Mouse (Mus musculus) olfactory bulb, adult 2 months (tissue): ENCODE measurements around the gene Nubp2. TPM values are rescaled to one million over a fixed set of nuclear protein-coding genes. Genes with fewer than 3 reads are reported as not detected.

Experiments
- H3K27ac ChIP-seq: fragments of 200-500 bp; 2 replicates; pipeline ENCODE4 v1.5.1; 2012; ENCODE audit warnings: low read depth, low read length; ENCODE audit not compliant: insufficient read depth
- H3K4me1 ChIP-seq: fragments of 200-500 bp; 2 replicates; pipeline ENCODE4 v1.6.1; 2012; ENCODE audit warnings: low read length; ENCODE audit not compliant: control insufficient read depth, insufficient read depth
- H3K4me3 ChIP-seq: fragments of 200-500 bp; 2 replicates; pipeline ENCODE4 v1.5.1; 2012; ENCODE audit warnings: mild to moderate bottlenecking, low read depth, low read length, moderate library complexity; ENCODE audit not compliant: insufficient read depth
- CTCF ChIP-seq: fragments of 200-500 bp; IDR thresholded peaks from 2 replicates; pipeline ENCODE4 v1.5.1; 2012; ENCODE audit warnings: low read depth, mild to moderate bottlenecking, low read length, moderate library complexity; ENCODE audit not compliant: insufficient read depth
- POLR2A ChIP-seq: fragments of 200-500 bp; IDR thresholded peaks from 2 replicates; pipeline ENCODE4 v1.6.1; 2012; ENCODE audit warnings: mild to moderate bottlenecking, low read depth, low read length, moderate library complexity; ENCODE audit not compliant: insufficient read depth
- WGBS: fragments of 180-500 bp; shearing (Covaris S2); methylation state at CpG from one replicate; pipeline ENCODE4 v1.1.7; 2018; 5-methylcytosine and 5-hydroxymethylcytosine counted together
- polyA plus RNA-seq: library from polyadenylated mRNA; stranded (reverse); fragments of >200 nt; gene quantifications from 2 replicates; pipeline ENCODE4 v1.2.4, GENCODE M21; 2012; ENCODE audit warnings: low replicate concordance; ENCODE audit not compliant: missing spikeins, insufficient read depth, insufficient read length

The Nubp2 gene
- polyA plus RNA-seq, 1 experiment = not detected

DNA sequence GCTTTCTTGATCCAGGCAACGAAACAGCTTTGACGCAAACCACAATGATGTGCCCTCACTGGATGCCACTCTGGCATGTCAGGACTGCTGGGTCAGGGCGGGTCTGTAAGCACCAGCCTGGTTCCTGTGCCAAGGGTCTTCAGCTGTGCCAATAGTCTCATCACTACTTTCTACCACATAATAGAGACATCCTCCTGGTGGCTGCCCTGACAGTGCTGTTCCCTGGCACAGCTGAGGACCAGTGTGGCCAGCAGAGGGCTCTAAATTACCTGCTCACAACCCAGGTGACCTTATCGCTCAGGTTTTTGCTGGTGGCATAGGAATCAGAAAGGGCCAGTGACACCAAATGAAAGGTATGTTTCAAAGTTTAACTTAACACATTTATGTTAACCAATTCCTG lies 45.0 kb downstream of the Nubp2 start:
- Histone ChIP-seq H3K4me3 (no peak overlapping the region), H3K4me1 (no peaks in the 10 kb centered on the region; the same call in 1 of the 2 replicates), H3K27ac (no peak overlapping the region)
- WGBS = 57% methylated on average over 4 of the region's 4 CpGs
- TF ChIP-seq CTCF (no peak), POLR2A (no peak)

DNA sequence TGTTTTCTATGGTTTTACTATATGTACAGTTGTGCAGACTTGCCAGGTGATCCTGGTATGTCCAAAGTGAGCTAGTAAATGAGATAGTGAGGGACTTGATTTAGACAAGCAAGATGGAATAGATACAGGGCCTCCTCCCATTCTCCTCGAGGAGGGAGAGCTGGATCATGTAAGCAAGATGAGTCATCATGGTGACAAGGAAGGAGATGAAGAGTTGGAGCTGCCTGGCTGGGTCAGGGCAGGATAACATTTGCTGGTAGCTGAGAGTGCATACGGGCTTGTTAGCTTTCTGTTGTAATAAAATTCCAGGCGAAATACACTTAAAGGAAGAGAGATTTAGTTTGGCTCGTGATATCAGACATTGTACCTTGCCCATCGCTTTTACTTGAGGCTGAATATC lies 45.8 kb downstream of the Nubp2 start:
- Histone ChIP-seq H3K4me1 (no peaks in the 10 kb centered on the region; the same call in 1 of the 2 replicates), H3K27ac (no peak overlapping the region), H3K4me3 (no peak overlapping the region)
- 63% methylated on average over 5 of the region's 5 CpGs for WGBS
- TF ChIP-seq CTCF = no peak
- no peak for TF ChIP-seq POLR2A

DNA sequence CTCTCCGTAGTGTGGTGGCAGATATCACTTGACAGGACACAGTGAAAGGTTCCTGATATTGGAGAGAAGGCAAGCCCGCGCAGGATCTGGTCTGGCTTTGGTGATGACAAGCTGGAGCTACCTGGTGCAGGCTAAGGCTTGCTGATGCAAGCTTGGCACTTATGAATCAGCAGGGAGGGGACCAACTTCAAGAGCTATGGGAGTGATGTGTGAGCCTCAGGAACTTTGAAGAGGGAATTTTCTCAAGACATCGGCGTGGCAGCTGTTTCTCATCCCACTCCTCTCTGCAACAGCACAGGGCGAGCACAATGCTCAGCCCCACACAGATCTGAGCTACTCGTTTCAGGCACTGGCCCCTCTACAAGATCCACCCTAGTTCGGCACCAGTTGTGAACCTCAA lies 46.3 kb downstream of the Nubp2 start, which contains the start of gene Hagh:
Hagh (plus strand) TSS at position 302 of the 400 bp plus-strand sequence.
- TF ChIP-seq POLR2A (no peak), CTCF (no peak)
- Histone ChIP-seq H3K27ac (no peak within 1 kb of the TSS), H3K4me1 (no peaks in the 10 kb centered on the region; the same call in 1 of the 2 replicates), H3K4me3 (no peak within 1 kb of the TSS)
- 71% methylated on average over 8 of the region's 8 CpGs for WGBS

Other genes with a start within 250 kb of the Nubp2 start
- not detected in 2 replicates for gene Slc9a3r2, start 236.0 kb downstream of the Nubp2 start, polyA plus RNA-seq
- gene Npw, start 227.9 kb downstream of the Nubp2 start, polyA plus RNA-seq = not detected in 2 replicates
- gene Zfp598, start 216.7 kb downstream of the Nubp2 start, polyA plus RNA-seq = not detected in 2 replicates
- not detected in 2 replicates for gene Syngr3, start 196.4 kb downstream of the Nubp2 start, polyA plus RNA-seq
- gene Gfer, start 190.2 kb downstream of the Nubp2 start, polyA plus RNA-seq = not detected in 2 replicates
- not detected in 2 replicates for gene Noxo1, start 190.1 kb downstream of the Nubp2 start, polyA plus RNA-seq
- gene Tbl3, start 178.7 kb downstream of the Nubp2 start, polyA plus RNA-seq = not detected in 2 replicates
- gene Rnf151, start 168.3 kb downstream of the Nubp2 start, polyA plus RNA-seq = not detected in 2 replicates
- not detected in 2 replicates for gene Rps2, start 168.2 kb downstream of the Nubp2 start, polyA plus RNA-seq
- not detected in 2 replicates for gene Ndufb10, start 161.9 kb downstream of the Nubp2 start, polyA plus RNA-seq
- gene Rpl3l, start 158.5 kb downstream of the Nubp2 start, polyA plus RNA-seq = not detected in 2 replicates
- not detected in 2 replicates for gene Msrb1, start 149.7 kb downstream of the Nubp2 start, polyA plus RNA-seq
- not detected in 2 replicates for gene Hs3st6, start 133.4 kb downstream of the Nubp2 start, polyA plus RNA-seq
- not detected in 2 replicates for gene Meiob, start 82.1 kb downstream of the Nubp2 start, polyA plus RNA-seq
- not detected in 2 replicates for gene Hagh, start 46.2 kb downstream of the Nubp2 start, polyA plus RNA-seq
- gene Fahd1, start 36.0 kb downstream of the Nubp2 start, polyA plus RNA-seq = not detected in 2 replicates
- not detected in 2 replicates for gene Igfals, start 20.4 kb downstream of the Nubp2 start, polyA plus RNA-seq
- not detected in 2 replicates for gene Spsb3, start 294 bp upstream of the Nubp2 start, polyA plus RNA-seq
- not detected in 2 replicates for gene Eme2, start 8.7 kb upstream of the Nubp2 start, polyA plus RNA-seq
- not detected in 2 replicates for gene Mrps34, start 8.8 kb upstream of the Nubp2 start, polyA plus RNA-seq
- not detected in 2 replicates for gene Nme3, start 10.2 kb upstream of the Nubp2 start, polyA plus RNA-seq
- gene Mapk8ip3, start 50.6 kb upstream of the Nubp2 start, polyA plus RNA-seq = 307 TPM in 1 of 2 replicates, not detected in the other
- not detected in 2 replicates for gene Jpt2, start 74.3 kb upstream of the Nubp2 start, polyA plus RNA-seq
- not detected in 2 replicates for gene Cramp1l, start 129.4 kb upstream of the Nubp2 start, polyA plus RNA-seq
- gene Ift140, start 129.7 kb upstream of the Nubp2 start, polyA plus RNA-seq = not detected in 2 replicates
- not detected in 2 replicates for gene Tmem204, start 197.2 kb upstream of the Nubp2 start, polyA plus RNA-seq
- gene Telo2, start 229.6 kb upstream of the Nubp2 start, polyA plus RNA-seq = not detected in 2 replicates
- not detected in 2 replicates for gene Ptx4, start 234.4 kb upstream of the Nubp2 start, polyA plus RNA-seq
- not detected in 2 replicates for gene Clcn7, start 247.0 kb upstream of the Nubp2 start, polyA plus RNA-seq